Mouse (Mus musculus): ENCODE data around the gene Clk3. TPM values are rescaled to one million over a fixed set of nuclear protein-coding genes. Genes with fewer than 3 reads are reported as not detected.
"Not testable (repeated sequence)": the region's sequence is repeated elsewhere in the genome, so short reads cannot be mapped to it uniquely, and the experiment has no call there.

Clk3 gene
- total RNA-seq, 2 experiments from 2014 or later = 63.6 to 74.9 TPM

DNA sequence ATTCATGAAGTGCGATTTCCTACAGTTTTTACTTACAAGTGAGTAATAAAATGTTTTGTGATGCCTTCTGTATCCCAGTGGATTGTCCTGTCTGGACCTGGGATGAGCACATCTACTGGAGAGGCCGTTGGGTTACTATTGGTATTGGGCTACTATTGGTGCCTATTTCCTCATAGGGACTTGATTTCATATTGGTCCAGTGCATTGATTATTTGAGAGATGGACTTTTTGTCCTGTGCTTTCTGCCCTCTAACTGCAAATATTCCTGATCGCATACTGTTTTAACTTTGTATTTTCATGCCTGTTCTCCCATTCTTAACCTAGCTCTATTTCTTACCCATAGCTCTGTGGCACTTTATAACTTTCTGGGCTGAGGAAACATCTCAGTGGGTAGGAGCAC is 41.0 kb downstream of the Clk3 start:
- no peak for DNase-seq (ENCODE audit: low spot score in 2 of 2)

DNA sequence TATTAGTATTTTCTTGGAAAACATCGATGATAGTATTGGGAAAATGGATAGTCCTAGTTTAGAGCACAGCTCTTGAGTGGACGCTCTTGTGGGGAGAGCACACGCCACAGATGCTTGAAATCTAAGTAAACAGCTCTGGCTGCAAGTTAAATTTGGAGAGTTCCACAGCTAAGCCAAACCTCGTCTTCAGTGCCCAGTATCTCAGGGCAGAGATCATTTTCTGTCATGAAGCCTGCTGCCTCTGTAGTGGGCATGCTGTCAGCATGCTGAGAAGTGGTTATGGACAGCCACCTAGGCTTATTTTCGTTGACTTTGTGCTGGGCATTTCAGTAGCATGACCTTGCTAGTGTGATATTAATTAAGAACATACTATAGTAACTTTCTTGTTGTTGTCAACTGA is 41.9 kb downstream of the Clk3 start:
- no peak for DNase-seq (ENCODE audit: low spot score in 2 of 2)

DNA sequence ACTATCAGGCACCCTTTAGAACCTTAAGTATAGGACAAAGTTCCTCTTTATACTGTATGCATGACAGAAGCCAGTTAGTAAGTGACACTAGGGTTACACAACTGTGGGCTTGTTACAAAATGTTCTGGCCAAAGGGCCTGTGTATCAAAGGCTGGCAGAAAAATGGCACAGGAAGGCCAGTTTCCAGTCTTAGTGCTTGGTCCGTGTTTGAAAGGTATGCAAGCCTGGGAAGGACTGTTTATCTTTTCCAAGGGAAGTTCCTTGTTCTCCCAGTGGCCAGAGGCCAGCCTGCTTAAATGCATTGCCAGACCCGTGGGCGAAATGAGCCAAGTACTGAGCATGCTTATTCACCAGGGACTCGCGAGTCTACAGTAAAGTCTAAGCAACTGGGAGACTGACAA is 42.3 kb downstream of the Clk3 start:
- DNase-seq (ENCODE audit: low spot score in 2 of 2) = peak; percentile 12 to 31

DNA sequence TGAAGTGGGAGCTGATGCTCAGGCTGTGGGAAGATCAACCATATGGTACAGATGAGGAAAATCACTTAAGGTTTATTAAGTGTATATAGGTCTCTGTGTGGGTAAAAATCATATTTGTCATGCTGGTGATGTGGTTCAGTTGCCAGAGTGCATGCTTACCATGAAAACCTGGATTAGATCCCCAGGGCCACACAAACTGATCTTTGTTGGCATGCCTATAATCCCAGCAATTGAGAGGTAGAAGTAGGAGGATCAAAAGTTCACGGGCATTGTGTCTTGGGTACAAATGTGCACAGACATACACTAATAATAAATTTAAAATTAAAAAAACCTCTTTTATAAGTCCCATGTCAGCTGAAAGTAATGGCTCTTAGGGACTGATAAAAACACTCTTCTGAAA is 43.3 kb downstream of the Clk3 start:
- DNase-seq (ENCODE audit: low spot score in 2 of 2) = no peak

GRCm38 (mm10) chr9:57720736-57721135 is 44.9 kb downstream of the Clk3 start:
- DNase-seq (ENCODE audit: low spot score in 2 of 2) = no peak

DNA sequence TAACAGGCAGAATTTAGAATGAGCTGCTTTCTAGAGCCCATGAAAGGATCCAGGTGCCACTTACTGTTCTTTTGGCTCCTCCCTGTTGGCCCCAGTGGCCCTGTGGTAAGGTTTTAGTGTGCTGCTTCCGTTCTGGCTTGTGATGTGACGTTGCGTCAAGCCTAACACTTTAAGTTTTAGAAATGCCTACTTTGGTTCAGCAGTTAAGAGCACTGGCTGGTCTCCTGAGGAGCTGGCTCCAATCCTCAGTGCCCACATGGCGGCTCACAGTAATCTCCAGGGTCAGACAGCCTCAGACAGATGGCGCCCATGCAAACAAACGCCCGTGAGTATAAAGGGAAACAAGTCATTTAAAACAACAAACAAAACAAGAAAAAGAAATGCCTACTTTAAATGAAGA is 47.3 kb downstream of the Clk3 start:
- no peak for DNase-seq (ENCODE audit: low spot score in 2 of 2)

- no peak for DNase-seq (ENCODE audit: low spot score in 2 of 2)
These were observed 53.5 kb downstream of the Clk3 start for GRCm38 (mm10) chr9:57712194-57712593.

DNA sequence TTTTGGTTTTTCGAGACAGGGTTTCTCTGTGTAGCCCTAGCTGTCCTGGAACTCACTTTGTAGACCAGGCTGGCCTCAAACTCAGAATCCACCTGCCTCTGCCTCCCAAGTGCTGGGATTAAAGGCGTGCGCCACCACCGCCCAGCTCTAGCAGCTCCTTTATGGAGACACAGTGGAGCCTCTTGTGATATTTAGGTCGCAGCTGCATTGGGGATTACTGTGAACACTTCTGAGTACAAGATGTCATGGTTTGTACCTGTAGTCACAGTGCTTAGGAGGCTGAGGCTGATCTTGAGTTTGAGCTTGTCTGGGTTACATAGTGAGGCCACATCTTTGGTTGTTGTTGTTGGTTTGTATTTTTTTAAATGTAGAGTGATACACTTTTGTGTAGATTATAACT is 55.4 kb downstream of the Clk3 start:
- DNase-seq (ENCODE audit: low spot score in 2 of 2) = not testable (repeated sequence)

DNA sequence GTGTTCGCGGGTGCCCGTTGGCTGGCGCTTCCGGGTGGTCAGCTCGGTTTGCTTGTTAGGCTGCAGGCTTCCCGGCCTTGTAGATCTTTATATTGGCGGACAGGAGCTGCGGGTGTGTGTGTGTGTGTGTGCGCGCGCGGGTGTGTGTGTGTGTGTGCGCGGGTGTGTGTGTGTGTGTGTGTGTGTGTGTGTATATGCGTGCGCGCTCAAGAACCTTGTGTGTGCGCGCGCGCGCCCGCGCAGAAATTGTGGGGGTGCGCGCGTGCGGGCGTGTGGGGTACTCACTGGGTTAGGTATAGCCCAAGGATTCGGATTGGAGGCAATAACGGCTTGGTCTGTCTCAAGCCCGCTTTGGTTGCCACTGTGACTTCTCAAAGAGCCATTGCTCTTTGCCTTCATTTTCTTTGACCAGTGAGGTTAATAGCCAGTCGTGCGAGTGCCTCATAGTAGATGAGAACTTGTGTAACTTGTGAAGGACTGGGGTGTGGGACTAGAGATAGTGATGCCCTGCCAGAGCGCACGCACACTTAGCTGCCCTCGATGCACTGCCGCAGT is 56.9 kb downstream of the Clk3 start:
- peak; percentile 26 to 46 for DNase-seq (ENCODE audit: low spot score in 2 of 2)

- DNase-seq (ENCODE audit: low spot score in 2 of 2) = peak; percentile 87
These were observed 57.5 kb downstream of the Clk3 start, which contains the start of gene Edc3 for GRCm38 (mm10) chr9:57708068-57708719. Edc3 (plus strand) TSS chr9:57708540.

DNA sequence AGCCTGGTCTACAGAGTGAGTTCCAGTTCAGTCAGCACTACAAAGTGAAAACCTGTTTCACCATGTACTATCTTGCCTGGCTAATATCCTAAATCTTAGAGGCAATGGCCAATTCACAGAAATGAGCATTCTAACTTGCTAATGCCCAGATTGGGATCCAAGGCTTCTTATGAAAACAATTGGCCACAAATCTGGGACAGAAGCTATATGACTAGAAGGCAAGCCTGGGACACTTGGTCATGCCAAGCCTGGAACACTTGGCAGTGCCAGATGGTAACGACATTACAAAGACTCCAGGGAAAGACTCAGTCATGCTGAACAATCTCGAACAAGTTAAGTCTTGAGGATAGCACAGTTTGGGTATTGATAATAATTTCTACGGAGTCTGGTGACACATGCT is 59.2 kb downstream of the Clk3 start:
- DNase-seq (ENCODE audit: low spot score in 2 of 2) = no peak

Other genes starting within 250 kb of the Clk3 start
- gene Cox5a, start 244.6 kb downstream of the Clk3 start, total RNA-seq (2021) = 100 to 1,000 TPM; 514 to 860 TPM
- 10 to 100 TPM; 21.4 to 26.4 TPM for gene Fam219b, start 228.3 kb downstream of the Clk3 start, total RNA-seq (2021)
- gene Mpi, start 213.1 kb downstream of the Clk3 start, total RNA-seq (2021) = 10 to 100 TPM; 34.7 to 36.8 TPM
- gene Scamp2, start 204.9 kb downstream of the Clk3 start, total RNA-seq (2021) = 10 to 100 TPM; 51.3 to 61.9 TPM
- 10 to 100 TPM; 12.3 to 13.6 TPM for gene Ulk3, start 176.4 kb downstream of the Clk3 start, total RNA-seq (2021)
- gene Cplx3, start 159.6 kb downstream of the Clk3 start, total RNA-seq (2021) = not detected
- gene Lman1l, start 145.1 kb downstream of the Clk3 start, total RNA-seq (2021) = not detected
- 10 to 100 TPM; 62.2 to 89.1 TPM for gene Csk, start 112.2 kb downstream of the Clk3 start, total RNA-seq (2021)
- under 1 TPM in 1 of 2 experiments, not detected in 1; 0.20 TPM for gene Cyp1a2, start 82.2 kb downstream of the Clk3 start, total RNA-seq (2021)
- gene Cyp1a1, start 77.9 kb downstream of the Clk3 start, total RNA-seq (2021) = 1 to 10 TPM in 1 of 2 experiments, under 1 TPM in 1; 0.17 to 1.0 TPM
- gene Edc3, start 57.3 kb downstream of the Clk3 start, total RNA-seq (2021) = 1 to 10 TPM; 7.1 to 8.7 TPM
- 1 to 10 TPM; 5.4 to 7.1 TPM for gene Arid3b, start 70.9 kb upstream of the Clk3 start, total RNA-seq (2021)
- 10 to 100 TPM; 66.7 to 73.4 TPM for gene Ubl7, start 145.1 kb upstream of the Clk3 start, total RNA-seq (2021)
- gene Sema7a, start 174.3 kb upstream of the Clk3 start, total RNA-seq (2021) = 10 to 100 TPM; 10.4 to 21.1 TPM
- 1,000 to 10,000 TPM; 6,431 to 6,741 TPM for gene Cyp11a1, start 240.6 kb upstream of the Clk3 start, total RNA-seq (2021)

All from adrenal gland, adult 18-20 months (tissue).